Mouse (Mus musculus) ovary, postnatal 10 days (tissue): Measurements from ENCODE around the gene Nbea.

Source experiments
- DNase-seq: peaks from one replicate; pipeline ENCODE4 v3.0.0; 2022; ENCODE audit warnings: low spot score

Gene Nbea

DNA sequence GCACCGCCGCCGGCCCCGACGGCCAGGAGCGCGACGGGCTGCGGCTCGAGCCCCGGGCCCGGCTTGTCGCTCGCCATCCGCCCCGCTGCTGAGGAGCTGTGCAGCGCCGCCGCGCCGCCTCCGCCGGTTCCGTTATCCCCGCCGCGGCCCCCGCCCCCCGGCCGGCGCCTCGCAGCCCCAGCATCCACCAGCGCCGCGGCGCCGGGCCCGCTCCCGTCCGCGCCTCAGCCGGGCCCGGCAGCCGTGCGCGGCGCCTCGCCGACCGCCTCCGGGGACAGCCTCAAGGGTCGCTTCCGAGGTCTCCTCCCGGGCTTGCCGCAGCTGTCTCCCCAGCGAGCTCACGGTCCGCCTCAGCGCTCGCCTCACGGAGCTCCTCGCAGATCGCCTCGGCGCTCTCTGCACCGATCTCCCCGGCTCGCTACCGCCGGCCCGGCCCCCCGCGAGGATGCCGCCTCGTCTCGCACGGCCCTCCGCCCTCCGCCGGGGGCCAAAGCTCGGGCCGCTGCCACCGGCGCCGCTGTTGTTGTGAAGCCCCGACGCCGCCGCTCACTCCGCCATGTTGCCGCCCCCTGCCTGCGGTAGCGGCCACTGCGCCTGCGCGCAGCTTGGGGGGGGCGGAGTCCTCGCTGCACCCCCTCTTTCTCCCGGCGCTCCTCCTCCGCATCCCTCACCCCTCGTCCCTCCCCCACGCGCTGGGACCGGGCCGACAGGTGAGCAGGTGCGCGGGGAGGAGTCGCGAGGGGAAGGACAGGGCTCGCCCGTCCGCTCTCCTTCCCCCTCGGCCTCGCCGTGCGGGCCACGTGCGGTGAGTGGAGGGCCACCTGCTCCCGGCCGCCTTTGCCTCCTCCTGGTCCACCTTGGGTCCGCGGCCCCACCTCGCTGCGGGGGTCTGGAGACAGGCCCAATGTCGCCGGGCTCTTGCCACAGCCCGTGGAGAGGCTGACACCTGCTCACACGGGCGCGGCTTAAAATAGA lies at the start of gene Nbea:
Nbea (minus strand) TSS at position 543 of the 975 bp plus-strand sequence.
- peak; percentile 79 for DNase-seq

DNA sequence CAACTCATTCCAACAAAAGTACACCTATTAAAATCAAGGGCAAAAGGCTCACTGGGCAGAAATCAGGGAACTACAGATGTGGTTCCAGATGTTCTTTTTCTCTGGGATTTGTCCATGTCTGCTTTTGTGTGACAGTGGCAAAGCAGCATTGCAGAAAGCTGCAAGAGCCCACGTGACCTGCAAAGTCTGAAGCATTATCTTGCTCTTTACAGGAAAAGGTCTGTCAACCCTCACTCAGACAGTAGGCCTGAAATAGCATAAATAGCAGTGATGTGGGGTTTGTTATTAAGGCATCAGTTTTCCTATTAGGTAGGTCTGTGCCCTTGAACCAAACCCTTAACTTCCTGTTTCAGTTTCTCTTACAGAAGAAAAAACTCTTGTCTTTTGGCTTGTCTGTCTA lies 45.8 kb upstream of the Nbea start:
- no peak for DNase-seq

DNA sequence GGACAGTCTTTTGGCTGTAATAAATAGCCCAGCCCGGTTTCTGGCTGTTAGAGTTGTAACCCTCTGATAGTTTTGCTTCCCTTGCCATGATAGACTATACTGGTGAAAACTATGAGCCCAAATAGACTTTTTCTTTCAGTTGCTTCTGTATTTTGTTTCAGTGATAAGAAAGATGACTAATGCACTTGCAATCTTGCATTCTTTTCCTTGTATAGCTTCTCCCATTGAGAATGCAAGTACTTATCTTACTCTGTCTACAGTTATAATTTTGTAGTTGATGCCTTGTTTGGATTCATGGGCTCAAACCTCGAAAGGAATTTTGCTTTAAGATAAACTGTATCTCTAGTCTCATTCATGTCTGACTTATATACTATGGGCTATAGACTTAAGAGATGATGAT lies 32.5 kb upstream of the Nbea start:
- no peak for DNase-seq

DNA sequence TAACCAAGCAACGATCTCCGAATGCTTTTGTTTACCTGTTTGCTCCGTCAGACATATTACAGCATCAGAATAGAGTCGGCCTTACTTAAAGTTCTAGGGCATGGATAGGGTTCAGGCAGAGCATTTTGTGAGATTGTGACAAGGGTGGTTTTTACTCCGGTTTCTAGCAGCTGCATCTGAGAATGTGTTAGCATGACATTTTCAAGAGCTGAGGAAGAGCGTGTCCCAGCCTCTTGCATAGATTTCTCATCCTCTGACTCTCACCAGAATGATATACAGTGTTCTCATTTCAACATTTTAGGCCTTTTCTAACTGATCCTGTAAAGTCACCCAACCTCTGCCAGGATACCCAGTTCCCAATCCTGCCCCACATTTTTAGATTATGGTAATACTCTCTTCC lies 20.5 kb upstream of the Nbea start:
- no peak for DNase-seq

DNA sequence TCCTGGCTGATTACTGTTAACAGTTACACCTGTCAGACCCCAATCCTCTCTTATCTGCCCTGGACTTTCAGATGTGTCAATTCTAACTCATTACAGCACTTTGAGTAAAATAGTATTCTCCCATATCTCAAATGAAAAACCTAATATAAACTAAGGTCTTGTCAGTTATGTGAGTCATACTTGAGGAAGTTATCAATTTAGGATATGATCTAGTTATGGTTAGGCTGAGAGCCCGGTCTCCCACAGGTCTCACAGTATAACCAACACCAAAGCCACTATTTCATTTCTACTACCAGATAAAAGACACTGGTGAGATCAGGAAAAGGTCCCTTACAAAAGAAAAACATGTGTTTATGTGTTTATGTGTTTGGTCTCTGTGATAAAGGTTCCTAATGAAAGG lies 4.7 kb upstream of the Nbea start:
- no peak for DNase-seq

DNA sequence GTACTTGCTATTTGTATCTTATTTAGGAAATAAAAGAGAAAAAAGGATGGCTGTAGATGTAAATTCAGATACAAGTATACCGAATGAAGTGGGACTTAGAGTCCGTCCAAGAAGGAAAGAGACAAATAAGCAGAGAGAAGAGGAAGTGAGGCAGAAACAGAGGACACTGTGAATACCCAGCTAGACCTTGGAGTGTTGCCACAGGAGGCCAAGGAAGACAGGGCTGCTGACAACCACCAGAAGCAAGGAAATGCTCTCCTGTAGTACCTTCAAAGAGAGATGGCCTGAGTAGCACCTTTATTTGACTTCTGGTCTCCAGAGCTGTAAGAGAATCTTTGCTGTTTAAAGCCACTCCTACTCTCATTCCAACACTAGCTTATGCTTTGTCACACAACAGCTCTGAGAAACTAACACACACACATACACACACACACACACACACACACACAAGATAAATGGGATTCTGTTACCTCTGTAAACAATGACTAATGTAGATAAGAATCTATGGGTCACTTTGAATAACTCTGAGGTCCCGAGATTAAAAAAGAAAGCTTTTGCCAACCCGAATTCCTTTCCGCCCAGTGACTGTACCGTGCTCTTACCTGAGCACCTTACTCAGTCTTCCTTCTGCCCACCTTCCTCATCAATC lies 3.8 kb upstream of the Nbea start:
- DNase-seq, result no peak

GRCm38 (mm10) chr3:56182371-56183158 lies 936 bp downstream of the Nbea start:
- peak; percentile 5 for DNase-seq

DNA sequence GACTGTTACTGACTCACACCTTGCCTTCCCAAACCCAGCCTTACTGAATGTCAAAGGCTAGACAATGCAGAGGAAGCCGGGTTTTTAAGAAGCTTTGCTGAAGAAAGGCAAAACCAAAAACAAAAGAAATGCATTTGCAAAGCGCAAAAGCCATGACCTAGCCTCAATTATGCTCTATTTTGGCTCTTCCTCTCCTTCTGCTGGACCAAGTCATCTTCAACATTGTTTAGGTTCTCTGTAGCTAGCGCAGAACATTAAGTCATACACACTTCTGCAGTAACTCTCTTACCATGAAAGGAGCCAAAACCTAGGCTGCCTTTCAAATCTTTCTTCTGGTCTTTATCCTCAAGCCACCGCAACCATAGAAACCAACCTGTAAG lies 1.5 kb downstream of the Nbea start:
- no peak for DNase-seq

DNA sequence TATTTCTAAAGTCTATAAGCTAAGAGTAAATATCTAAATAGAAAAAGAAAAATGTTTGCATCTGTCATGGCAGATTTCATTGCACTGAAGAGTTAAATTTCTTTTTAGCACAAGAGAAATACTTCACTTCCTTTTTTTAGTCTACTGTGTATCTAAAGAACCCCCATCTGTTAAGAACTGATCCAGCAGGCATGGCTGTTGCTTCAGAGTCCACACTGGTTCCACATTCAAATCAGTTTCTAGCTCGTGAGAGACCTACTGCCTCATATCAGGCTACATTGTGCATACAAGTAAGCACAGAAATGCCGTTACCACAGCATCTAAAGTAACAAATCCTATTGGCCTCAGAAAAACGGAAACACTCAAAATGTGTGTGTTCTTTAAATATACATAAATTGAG lies 2.5 kb downstream of the Nbea start:
- DNase-seq, result no peak

GRCm38 (mm10) chr3:56157864-56158263 lies 25.6 kb downstream of the Nbea start:
- no peak for DNase-seq

DNA sequence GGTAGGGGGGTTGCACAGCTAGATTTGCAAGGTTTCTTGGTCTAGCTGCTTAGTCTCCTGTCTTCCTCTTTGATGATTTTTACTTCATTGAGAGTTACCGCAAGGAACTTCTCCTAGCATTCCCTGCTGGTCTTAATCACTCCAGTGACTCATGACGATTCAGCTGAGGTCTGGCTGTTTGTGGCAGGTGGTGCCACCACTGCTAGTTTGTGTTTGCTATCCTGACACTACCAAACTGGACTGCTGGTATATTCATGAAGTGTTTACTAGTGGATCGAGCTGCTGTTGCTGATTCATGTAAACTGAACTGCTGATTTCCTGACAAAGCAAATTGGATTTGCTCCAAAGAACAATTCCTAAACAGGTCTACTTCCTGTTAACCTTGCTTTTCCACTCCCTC lies 56.8 kb downstream of the Nbea start:
- DNase-seq, result no peak

- DNase-seq, result no peak
These were observed 66.9 kb downstream of the Nbea start for GRCm38 (mm10) chr3:56116647-56117046.

DNA sequence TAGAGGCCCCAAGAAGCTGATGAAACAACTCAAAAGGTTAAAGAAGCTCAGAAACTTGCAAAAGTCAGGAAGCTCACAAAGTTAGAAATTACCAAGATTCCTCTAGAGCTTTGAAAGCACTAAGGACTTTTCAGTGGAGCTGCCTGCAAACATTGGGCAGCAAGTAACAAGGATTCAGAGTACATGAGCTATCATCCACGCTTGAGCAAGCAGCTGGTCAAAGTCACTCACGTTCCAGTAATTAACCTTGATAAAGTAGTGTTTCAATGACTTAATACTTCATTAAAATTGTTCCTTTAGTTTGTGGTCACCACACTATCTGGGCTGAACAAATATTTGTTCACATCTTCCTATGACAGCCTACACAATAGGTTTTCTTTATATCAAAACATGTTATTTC lies 75.4 kb downstream of the Nbea start:
- no peak for DNase-seq

DNA sequence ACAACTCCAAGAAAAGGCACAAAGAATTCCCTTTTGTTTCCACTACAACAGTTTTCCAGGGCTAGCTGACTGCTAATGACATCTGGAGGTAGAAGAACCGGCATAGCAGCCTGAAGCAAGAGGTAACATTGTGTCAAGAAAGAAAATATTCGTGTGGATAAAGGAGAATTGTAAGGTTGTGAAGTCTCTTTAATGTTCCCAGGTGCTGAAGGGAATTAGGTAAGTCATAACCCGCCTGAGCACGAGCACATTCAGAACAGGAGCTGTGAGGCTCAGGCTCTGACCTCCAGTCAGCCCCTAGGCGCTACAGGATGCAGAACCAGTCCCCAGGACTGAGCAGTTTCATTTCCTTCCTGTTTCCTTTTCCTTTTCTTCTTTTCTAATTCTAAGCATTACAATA lies 86.4 kb downstream of the Nbea start:
- DNase-seq, result no peak

- DNase-seq, result no peak
These were observed 104.4 kb downstream of the Nbea start for GRCm38 (mm10) chr3:56079015-56079612.

DNA sequence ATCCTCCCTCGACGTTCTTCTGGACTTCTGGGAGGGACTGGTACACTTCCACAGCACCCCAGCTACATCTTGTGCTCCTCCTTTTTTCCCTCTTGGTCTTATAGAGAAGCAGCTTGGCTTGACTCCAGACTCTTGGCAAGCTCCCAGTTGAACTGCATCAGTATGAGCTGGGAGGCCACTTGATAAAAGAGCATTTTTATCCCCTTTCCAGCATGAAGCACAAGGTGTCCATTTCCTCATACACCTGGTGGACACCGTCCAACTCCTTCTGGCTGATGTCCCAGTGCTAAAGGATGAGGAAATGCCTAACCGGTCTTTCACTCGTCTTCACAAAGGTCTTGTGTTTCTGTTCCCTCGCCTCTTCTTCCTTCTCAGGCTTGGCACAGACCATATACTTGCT lies 115.7 kb downstream of the Nbea start:
- DNase-seq, result peak; percentile 3

DNA sequence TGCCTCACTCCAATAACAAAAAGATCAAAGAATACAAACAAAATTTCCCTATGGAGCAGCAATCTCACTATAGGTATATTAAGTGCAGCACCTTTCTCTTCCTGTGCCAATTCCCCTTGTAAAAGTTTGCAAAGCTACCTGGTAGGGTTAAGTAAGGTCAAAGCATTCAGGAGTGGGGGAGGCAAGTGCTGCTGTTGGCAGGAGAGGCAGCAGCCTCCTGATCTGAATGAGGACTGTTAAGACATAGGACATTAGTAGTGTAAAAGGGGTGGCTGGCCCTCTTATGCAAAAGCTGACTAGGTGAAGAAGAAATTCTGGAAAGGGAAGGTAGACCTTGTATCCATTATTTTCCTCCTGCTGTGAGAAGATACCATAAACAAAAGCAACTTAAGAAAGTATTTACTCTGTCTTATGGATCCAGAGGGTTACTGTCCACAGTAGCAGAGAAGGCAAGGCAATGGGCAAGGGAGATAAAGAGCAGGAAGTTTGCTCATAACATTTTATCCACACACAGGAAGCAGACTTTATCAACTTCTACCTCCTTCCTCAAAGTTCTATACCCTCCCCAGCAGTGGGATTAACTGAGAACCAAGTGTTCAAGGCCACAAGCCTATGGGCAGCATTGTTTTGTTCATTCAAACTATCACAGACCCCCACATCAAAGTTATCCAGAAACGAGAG lies 117.0 kb downstream of the Nbea start:
- no peak for DNase-seq

GRCm38 (mm10) chr3:56065234-56065633 lies 118.3 kb downstream of the Nbea start:
- no peak for DNase-seq

DNA sequence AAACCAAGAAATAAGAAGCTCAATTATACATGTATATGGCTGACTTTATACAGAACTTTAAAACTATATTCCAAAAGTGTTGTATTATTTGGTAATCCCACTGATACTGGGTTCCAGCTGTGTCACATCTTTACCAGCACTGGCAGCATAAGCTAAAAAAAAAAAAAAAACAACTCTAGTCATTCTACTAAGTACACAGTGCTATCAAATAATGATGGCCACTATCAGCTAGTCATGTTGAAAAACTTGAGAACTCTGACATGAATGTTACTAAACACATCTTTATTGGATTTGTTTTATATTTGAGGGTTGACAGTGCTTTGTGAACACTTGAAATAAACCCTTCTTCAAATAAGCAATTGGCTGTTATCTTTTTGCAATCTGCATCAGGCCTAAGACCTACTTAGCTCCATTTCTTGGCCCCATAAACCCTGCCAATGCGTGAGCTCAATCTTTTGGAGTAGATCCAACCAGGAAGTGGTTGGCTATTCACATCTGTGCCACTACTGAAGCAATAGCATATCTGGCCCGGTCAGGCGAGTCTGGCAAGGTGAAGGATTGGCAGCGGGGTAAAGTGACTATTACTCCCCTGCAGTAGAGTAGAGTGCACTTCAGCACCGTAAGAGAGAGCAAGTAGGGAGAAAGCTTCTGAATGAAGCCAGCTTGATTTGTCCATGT lies 137.7 kb downstream of the Nbea start:
- DNase-seq, result no peak

DNA sequence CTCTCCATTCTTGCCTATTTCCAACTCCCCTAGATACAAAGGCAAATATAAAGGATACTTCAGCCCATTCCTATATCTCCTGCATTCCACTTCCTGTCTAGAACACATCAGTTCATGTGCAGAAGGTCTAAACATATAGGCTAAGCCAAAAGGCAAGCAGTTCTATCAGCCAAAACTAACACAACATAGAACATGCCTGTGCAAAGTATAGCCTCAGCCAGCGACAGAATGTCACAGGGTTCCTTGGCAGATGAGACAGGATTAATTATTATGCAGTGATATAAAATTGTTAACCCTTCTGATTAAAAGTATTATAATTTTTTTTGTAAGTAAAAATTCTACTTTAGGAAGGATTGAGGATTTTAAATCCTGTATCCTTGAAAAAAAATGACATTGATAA lies 140.4 kb downstream of the Nbea start:
- no peak for DNase-seq

GRCm38 (mm10) chr3:56039494-56039893 lies 144.0 kb downstream of the Nbea start:
- DNase-seq, result no peak
